Mouse (Mus musculus) cerebellum, postnatal 36 days (tissue): Measurements from ENCODE around the gene Bpifa1.
A peak's percentile ranks its signal among the peaks of the same experiment; 100 is the strongest.
"Not testable (repeated sequence)": the region's sequence is repeated elsewhere in the genome, so short reads cannot be mapped to it uniquely, and the experiment has no call there.

ENCODE experiments used
- DNase-seq, 2 experiments: peaks; one replicate each; pipeline ENCODE4 v3.0.0; 2021 to 2022; ENCODE audit warnings: mixed read lengths in 2 of 2

Gene Bpifa1

GRCm38 (mm10) chr2:154142580-154142979 is at the start of gene Bpifa1:
Gene Bpifa1, plus strand, starts transcription at chr2:154142880.
- no peak for DNase-seq

DNA sequence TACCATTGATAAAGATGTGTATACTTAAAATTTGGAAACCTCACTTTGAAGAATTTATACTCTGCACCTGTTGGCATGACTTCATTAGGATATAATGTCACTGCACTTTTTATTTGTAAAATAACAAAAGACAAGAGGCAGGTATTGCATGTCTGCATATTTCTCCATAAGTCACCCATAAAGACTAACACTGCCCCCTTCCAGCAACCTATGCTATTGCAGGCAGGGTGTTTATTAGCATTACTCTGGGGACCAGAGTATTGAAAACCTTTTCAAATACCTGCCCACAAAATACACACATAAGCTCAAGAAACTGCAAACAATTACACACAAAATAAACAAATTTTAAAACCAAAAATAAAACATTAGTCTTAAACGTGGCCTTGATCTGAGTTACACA is 44.9 kb upstream of the Bpifa1 start:
- no peak for DNase-seq

GRCm38 (mm10) chr2:154117381-154117780 is 25.3 kb upstream of the Bpifa1 start:
- no peak for DNase-seq

GRCm38 (mm10) chr2:154130120-154130519 is 12.6 kb upstream of the Bpifa1 start, which contains the start of gene Bpifa3:
Gene Bpifa3, plus strand, starts transcription at chr2:154130336.
- no peak for DNase-seq

DNA sequence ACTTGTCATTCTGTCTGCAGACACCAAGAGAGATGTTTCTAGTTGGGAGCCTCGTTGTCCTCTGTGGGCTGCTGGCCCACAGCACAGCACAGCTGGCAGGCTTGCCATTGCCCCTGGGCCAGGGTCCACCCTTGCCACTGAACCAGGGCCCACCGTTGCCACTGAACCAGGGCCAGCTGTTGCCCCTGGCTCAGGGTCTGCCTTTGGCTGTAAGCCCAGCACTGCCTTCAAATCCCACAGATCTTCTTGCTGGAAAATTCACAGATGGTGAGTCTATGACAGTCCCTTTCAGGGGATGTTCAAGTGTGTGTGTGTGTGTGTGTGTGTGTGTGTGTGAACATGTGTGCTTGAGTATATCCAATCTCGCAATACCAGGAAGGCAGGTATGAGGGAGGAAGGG is 1.1 kb downstream of the Bpifa1 start:
- no peak for DNase-seq

- no peak for DNase-seq
Observed at GRCm38 (mm10) chr2:154147496-154147895, 4.8 kb downstream of the Bpifa1 start.

DNA sequence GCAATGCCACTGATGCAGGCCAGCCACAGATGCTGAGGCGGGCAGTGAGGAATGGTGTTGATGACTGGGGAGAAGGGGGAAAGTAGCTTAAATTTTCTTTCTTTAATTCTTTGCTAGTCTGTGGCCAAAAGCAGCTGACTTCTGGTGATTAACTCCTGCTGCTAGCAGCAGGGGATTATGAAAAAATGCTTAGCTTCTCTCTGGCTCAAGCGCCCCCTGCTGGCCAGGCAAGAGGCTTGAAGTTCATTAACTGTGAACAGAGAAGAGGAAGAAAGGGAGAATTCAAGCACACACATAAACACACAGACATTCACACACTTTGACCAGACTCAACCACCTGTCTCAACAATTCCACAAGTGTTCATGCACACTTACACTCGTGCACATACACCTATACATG is 15.8 kb downstream of the Bpifa1 start:
- DNase-seq = peak in 1 of 2 experiments; percentile 5

GRCm38 (mm10) chr2:154162307-154162706 is 19.6 kb downstream of the Bpifa1 start, which contains the start of gene Bpifa5:
Gene Bpifa5, plus strand, starts transcription at chr2:154162607.
- no peak for DNase-seq

GRCm38 (mm10) chr2:154163306-154163705 is 20.6 kb downstream of the Bpifa1 start:
- DNase-seq = peak in 1 of 2 experiments; percentile 5

- no peak for DNase-seq
Observed at GRCm38 (mm10) chr2:154169172-154169571, 26.5 kb downstream of the Bpifa1 start.

- no peak for DNase-seq
Observed at GRCm38 (mm10) chr2:154171621-154172020, 28.9 kb downstream of the Bpifa1 start.

DNA sequence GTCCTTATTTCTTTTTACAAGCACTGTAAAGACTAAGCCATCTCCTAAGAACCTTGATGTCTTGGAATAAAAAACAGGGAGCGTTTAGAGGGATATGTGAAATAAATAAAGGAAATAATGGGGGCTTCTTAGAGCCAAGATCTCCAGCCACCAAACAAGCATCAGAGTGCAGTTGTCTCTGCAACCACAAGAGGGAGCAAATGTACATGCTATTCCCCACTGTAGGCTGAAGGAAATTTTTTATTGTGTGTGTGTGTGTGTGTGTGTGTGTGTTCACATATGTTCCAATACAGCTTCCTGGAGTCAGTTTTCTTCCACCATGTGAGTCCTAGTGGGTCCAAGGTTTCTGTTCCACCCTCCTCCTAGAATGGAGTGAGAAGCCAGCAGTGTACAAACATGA is 30.6 kb downstream of the Bpifa1 start:
- DNase-seq = no peak

DNA sequence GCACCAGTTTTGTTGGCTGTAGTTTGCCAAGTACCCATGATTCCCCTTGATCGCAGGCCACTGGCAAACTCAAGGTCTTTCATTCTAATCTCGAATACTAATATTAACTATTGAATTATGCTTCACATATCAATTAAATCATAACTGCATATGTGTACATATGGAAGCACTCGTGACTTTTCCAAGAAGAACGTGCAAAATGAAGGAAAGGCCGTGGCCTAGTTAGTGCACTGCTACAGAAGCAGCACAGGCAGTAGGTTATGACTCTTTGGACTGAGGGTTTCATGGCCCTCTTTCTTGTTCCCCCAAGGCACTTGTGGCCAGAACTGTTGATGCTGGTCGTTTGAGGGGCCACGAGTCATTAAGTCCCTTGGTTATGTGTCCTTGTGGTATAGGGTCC is 39.2 kb downstream of the Bpifa1 start:
- not testable (repeated sequence) for DNase-seq

DNA sequence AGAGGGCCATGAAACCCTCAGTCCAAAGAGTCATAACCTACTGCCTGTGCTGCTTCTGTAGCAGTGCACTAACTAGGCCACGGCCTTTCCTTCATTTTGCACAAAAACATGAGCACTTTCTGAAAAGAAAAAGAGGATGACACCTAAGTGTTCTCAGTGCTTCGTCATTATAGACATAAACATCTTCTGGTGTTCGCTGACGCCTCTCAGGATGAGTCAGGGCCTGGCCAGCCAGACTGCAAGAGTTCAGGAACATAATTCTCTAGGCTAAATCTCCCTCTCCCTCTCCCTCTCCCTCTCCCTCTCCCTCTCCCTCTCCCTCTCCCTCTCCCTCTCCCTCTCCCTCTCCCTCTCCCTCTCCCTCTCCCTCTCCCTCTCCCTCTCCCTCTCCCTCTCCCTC is 40.4 kb downstream of the Bpifa1 start:
- DNase-seq = not testable (repeated sequence)

- DNase-seq = no peak
Observed at GRCm38 (mm10) chr2:154185319-154185718, 42.6 kb downstream of the Bpifa1 start.

GRCm38 (mm10) chr2:154185748-154186147 is 43.1 kb downstream of the Bpifa1 start:
- no peak for DNase-seq

GRCm38 (mm10) chr2:154187468-154187867 is 44.8 kb downstream of the Bpifa1 start:
- no peak for DNase-seq

GRCm38 (mm10) chr2:154189877-154190434 is 47.3 kb downstream of the Bpifa1 start:
- no peak for DNase-seq

DNA sequence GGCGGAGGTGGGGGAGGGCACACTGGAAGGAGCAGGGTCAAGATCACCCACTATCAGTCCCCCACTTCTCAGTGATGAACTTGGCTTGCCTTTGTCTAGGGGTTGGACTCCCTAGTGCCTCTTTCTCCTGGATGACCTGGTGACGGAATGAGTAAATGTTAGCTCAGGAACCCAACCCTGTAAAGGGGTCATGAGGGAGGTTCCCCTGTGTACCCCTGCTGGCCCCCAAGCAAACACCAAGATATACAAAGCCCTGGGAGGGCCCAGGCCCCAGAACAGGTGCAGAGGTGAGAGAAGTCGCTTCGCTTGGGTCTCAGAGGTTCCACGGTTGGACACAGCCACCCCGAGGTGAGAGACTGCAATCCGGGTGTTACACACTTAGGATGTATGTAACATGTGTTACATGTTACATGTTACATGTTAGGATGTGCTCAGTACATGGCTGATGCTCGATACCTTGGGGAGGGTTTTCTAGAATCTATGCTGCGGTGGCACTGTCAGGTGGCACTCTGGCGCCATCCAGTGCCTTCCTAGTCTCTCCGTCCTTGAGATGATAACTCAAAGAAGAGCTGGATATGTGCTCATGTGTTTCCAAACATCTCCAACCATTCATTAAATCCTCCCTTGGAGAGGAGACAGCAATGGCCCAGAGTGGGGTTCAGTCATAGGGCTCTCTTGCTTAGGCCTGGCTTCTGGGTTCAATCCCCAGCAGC is 48.0 kb downstream of the Bpifa1 start, which contains the start of gene Bpifb1:
Gene Bpifb1, plus strand, starts transcription at position 273 of the 713 bp plus-strand sequence.
- DNase-seq = no peak

DNA sequence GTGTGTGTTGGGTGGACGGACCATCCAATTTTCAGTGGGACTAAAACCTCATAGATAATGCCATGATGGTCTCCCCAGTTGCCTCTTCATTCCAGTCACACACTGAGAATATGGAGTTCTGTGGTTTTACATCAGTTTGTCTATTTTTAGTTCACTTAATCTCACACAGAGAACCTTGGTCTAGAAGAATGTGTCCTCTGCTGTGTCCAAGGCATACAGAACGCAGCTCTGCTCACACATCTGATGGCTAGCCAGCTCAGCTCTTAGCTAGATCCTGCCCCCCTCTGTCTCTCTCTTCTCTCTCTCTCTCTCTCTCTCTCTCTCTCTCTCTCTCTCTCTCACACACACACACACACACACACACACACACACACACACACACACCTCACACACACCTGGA is 49.5 kb downstream of the Bpifa1 start:
- no peak for DNase-seq

- DNase-seq = no peak
Observed at GRCm38 (mm10) chr2:154193071-154193470, 50.4 kb downstream of the Bpifa1 start.

GRCm38 (mm10) chr2:154193994-154194504 is 51.4 kb downstream of the Bpifa1 start:
- DNase-seq = no peak

- no peak for DNase-seq
Observed at GRCm38 (mm10) chr2:154197036-154197435, 54.4 kb downstream of the Bpifa1 start.
